Mouse (Mus musculus): ENCODE measurements around the gene Smim5.
"Not testable (repeated sequence)": the region's sequence is repeated elsewhere in the genome, so short reads cannot be mapped to it uniquely, and the experiment has no call there.

The Smim5 gene

GRCm38 (mm10) chr11:115899486-115900266 is at the start of gene Smim5:
Gene Smim5, plus strand, starts transcription at chr11:115899966.
- DNase-seq (ENCODE audit: low read depth, low spot score): peak; percentile 68

- no peak for DNase-seq (ENCODE audit: low read depth, low spot score)
These were observed 45.1 kb upstream of the Smim5 start for GRCm38 (mm10) chr11:115854674-115855073.

GRCm38 (mm10) chr11:115857146-115857545 is 42.6 kb upstream of the Smim5 start:
- DNase-seq (ENCODE audit: low read depth, low spot score): not testable (repeated sequence)

DNA sequence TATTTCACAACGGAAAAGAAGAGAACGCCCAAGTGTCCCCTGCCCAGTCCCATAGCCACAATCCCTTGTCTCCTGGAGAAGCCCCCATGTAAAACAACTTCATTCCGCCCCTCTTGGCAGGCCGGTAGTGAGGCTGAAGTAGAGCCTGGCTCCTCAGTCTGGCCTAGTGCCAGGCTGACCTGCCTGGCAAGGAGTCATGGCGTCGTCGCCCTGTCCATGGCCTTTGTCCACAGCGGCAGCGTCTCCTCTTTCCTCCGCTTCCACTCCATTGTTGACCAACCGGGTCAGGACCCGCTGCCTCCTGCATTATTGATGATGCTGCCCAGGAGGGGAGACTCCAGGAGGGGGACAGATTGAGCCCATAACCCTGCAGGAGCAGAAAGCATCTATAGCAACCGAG is 41.8 kb upstream of the Smim5 start:
- DNase-seq (ENCODE audit: low read depth, low spot score): no peak

GRCm38 (mm10) chr11:115858354-115858753 is 41.4 kb upstream of the Smim5 start, which contains the start of gene Myo15b:
Gene Myo15b, plus strand, starts transcription at chr11:115858406.
- no peak for DNase-seq (ENCODE audit: low read depth, low spot score)

GRCm38 (mm10) chr11:115859143-115859945 is 40.4 kb upstream of the Smim5 start:
- peak; percentile 89 for DNase-seq (ENCODE audit: low read depth, low spot score)

DNA sequence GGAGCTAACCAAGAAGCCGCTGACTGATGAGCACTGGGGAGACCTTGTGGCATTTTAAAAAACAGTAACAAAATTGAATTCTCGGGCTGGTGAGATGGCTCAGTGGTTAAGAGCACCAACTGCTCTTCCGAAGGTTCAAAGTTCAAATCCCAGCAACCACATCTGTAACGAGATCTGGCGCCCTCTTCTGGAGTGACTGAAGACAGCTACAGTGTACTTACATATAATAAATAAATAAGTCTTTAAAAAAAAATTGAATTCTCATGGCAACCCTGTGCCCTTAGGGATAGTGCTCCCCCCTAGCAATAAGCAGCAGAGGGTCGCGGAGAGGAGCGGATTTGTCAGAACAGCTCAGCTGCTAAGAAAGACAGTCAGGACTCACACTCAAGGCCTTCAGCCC is 35.9 kb upstream of the Smim5 start:
- DNase-seq (ENCODE audit: low read depth, low spot score): no peak

DNA sequence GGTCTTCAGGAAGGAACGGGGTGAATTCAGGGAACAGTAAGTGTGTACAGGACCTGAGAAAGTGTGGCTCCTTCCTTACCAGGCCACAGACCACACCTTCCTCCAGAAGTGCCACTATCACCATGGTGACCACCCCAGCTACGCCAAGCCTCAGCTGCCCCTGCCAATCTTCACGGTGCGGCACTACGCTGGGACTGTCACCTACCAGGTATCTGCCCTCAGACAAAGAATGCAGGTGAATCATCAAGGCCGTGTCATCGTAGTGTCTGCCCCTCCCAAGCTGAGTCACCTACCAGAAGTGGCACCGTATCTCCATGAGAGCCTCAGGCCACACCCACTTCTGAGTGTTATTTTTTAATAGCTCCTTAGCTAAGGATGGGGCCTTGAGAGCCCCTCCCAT is 30.4 kb upstream of the Smim5 start:
- no peak for DNase-seq (ENCODE audit: low read depth, low spot score)

- DNase-seq (ENCODE audit: low read depth, low spot score): no peak
These were observed 27.3 kb upstream of the Smim5 start for GRCm38 (mm10) chr11:115872437-115872836.

DNA sequence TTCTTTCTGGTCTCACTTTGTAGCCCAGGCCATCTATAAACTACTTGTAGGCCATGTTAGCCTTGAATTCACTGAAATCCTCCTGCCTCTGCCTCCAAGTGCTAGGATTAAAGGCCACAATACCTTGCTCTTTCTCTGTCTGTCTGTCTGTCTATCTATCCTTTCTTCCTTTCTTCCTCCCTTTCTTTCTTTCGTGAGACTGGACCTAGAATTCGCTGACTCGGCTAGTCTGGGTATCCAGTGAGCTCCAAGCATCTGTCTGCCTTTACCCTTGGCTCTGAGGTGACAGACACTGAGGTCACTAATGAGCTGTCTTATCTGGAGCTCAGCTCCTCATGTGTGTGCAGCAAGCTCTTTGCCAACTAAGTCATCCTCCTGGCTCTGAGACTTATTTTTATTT is 23.8 kb upstream of the Smim5 start:
- no peak for DNase-seq (ENCODE audit: low read depth, low spot score)

DNA sequence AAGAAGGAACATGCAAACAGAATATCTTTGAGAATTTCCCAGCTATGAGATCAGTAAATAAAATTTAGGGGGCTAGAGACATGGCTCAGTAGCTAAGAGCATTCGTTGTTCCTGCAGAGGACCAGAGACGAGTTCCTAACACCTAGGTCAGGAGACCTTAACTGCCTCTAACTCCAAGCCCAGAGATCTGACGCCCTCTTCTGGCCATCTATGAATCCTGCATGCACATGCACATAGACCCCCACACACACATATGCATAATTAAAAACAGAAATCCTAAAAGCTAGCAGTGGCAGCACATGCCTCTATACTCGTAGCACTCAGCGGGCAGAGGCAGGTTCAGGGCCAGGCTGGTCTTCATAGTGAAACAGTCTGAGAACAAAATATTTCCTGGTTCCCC is 23.3 kb upstream of the Smim5 start:
- DNase-seq (ENCODE audit: low read depth, low spot score): no peak

DNA sequence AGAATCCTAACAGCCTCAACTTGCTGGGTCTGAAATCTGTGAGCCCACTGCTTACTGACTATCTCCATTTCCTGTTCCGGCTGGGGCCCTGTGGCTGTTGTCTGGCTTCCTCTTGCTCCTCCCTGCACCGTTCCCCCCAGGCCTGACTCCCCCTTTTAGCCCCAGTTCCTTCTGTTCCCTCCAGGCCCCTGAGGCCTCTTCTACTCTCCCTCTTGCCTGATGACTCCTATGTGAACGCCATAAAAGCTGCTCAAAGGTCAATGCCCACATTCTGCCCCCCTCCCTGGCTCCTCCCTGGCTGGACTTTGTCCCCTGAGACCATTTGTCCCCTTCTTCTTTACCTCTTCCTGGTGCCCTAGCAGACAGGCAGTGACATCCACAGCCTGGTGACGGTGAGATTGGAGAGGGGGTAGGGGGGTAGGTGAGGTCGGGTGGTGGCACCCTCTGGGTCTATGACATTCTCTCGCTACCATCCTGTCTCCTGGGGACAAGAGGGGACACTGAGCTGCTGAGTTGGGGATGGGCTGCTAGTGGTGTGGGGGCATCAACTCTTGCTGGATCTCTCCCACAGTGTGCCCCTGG is 22.5 kb upstream of the Smim5 start:
- DNase-seq (ENCODE audit: low read depth, low spot score): no peak

GRCm38 (mm10) chr11:115878071-115878470 is 21.7 kb upstream of the Smim5 start:
- no peak for DNase-seq (ENCODE audit: low read depth, low spot score)

DNA sequence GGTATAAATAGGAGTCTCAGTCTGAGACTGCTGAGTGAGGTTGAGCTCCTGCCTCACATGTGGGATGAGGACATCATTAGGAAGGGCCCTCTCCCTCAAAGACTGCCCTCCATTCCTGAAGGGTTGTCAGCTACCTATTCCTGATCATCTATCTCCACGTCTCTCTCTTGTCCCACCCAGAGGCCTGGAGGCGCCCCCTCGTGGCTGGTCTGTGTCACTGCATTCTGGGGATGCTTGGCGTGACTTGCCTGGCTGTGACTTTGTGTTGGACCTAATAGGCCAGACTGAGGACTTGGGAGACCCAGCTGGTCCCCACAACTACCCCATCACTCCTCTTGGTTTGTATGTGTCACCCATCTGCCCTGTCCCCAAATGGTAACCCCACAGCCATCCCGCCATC is 18.8 kb upstream of the Smim5 start:
- no peak for DNase-seq (ENCODE audit: low read depth, low spot score)

DNA sequence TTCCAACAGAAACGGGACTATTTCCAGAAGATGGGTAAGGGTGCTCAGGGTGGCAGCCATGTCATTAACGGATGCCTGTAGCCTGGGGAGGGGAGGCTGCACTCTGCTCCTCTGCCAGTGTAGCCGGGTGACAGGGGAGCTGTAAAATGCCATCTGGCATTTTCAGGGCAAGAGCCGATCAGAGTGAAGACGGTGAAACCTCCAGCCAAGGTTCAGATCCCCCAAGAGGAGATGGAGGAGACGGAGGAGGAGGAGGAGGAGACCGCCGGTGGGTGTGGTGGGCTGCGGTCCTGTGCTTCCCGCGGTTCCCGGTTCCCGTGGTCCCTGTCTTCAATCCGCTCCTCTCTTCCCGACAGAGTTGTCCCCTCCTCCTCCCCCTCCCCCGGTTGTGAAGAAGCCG is 16.5 kb upstream of the Smim5 start:
- DNase-seq (ENCODE audit: low read depth, low spot score): no peak

DNA sequence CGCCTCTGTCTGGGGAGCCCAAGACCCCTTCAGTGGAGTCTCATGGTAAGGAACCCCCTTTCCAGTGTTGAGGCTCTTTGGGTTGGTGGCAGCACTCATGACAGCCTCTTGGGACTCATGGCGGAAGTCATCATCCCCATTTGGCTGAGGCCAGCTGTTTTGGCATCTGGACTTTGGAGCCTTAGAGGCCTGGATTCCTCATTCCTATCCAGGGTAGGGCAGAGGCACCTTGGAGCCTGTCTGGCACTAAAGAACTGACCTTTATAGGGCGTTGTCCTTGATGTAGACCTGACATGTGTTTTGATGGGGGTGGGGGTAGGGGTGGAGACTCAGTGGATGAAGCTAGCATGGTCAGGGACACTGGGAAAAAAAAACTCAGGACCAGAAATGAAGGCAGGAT is 15.4 kb upstream of the Smim5 start:
- DNase-seq (ENCODE audit: low read depth, low spot score): no peak

GRCm38 (mm10) chr11:115885281-115885680 is 14.5 kb upstream of the Smim5 start:
- DNase-seq (ENCODE audit: low read depth, low spot score): no peak

- no peak for DNase-seq (ENCODE audit: low read depth, low spot score)
These were observed 13.3 kb upstream of the Smim5 start for GRCm38 (mm10) chr11:115886446-115886845.

DNA sequence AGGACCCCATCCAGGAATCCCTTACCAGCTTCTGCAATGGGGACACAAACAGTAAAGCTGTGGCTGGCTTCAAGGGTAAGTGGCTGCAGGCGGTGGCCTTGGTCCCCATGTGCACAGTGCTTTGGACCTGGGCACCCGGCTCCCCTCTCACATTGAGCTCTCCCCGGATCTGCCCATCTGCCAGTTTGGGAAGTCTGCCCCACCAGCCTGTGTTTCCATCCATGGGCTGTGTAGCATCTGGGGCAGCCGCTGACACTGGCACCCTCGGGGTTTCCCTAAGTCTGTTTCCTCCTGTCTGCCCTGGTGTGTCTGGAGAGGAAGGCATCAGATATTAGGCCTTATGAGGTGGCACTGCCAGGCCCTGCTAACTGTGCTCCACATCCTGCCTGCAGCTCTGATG is 11.7 kb upstream of the Smim5 start:
- no peak for DNase-seq (ENCODE audit: low read depth, low spot score)

GRCm38 (mm10) chr11:115889159-115889558 is 10.6 kb upstream of the Smim5 start:
- no peak for DNase-seq (ENCODE audit: low read depth, low spot score)

DNA sequence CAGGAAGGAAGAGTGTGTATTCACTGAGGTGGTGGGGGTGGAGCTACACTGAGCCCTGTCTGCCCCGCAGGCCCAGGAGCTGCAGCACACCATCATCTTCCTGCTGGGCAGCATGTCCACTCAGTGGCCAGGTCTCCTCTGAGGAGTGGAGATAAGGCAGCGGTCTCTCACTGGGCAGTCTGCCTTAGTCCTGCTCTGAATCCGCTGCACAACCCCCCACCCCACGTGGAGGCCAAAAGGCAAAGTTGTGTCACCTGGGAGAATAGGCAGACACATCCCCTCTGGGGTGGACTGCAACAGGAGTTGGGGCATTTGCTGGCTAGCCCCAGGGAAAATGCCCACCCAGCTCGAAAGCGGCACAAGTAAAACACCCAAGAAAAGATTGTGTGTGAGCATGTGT is 7.6 kb upstream of the Smim5 start:
- no peak for DNase-seq (ENCODE audit: low read depth, low spot score)

GRCm38 (mm10) chr11:115893071-115893470 is 6.7 kb upstream of the Smim5 start:
- DNase-seq (ENCODE audit: low read depth, low spot score): no peak
